Mouse (Mus musculus): ENCODE data around the gene Mpzl1.

- TF ChIP-seq POLR2A (IDR thresholded peaks at IDR 0.05; ENCODE audit: borderline replicate concordance, low read depth, low read length) (no peak), CTCF (IDR thresholded peaks at IDR 0.05; ENCODE audit: low read depth, low read length) (no peak)
Observed at GRCm38 (mm10) chr1:165667380-165667779, 33.0 kb upstream of the Mpzl1 start.
